Mouse (Mus musculus): ENCODE results near the gene Elmo1. TPM values are rescaled to one million over a fixed set of nuclear protein-coding genes. Genes with fewer than 3 reads are reported as not detected.

The Elmo1 gene
- polyA plus RNA-seq, 1 experiment from 2014 or later: 3.1 TPM

DNA sequence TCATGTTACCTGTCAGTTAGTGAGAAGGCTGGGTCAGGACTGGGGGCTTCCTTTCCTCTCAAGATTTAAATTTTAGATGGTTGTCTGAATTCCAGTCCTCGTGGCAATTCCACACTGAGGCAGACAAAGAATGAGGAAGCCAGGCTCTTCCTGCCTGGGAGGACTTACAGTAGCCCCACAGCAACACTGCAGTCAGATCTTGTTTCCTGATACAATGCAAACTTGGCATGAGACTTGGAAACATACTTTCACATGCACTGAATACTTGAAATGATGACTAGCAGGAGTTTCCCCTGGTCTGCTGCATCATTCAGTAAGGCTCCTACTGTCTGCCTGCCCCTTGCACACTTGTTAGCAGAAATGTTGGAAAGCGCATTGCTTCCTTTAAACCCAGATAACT is 97.3 kb downstream of the Elmo1 start:
- H3K9ac ChIP-seq: no peak overlapping the region
- DNase-seq: no peak
- H3K27ac ChIP-seq: 0 out of 2 replicates have a peak overlapping the region, but pooled peaks have one; percentile 5
- no peak overlapping the region for H3K4me2 ChIP-seq
- H3K4me1 ChIP-seq (replicated peaks): peaks cover 48% of the 10 kb centered on the region
- peaks cover 32% of the 10 kb centered on the region for H3K27me3 ChIP-seq
- no peak for ATAC-seq (ENCODE audit: low read depth)
- H3K4me3 ChIP-seq (replicated peaks): no peak overlapping the region
- WGBS (ENCODE audit: insufficient replicate concordance): 44% methylated on average over 2 of the region's 2 CpGs
- no peaks in the 10 kb centered on the region for H3K9me3 ChIP-seq (replicated peaks)
- no peaks in the 10 kb centered on the region for H3K36me3 ChIP-seq

GRCm38 (mm10) chr13:20192009-20192584 is 101.7 kb downstream of the Elmo1 start:
- no peak overlapping the region for H3K9ac ChIP-seq
- H3K4me2 ChIP-seq: no peak overlapping the region
- H3K27me3 ChIP-seq: peaks cover 10% of the 10 kb centered on the region; the same call in 1 of the 2 replicates
- no peaks in the 10 kb centered on the region for H3K36me3 ChIP-seq
- ATAC-seq (ENCODE audit: low read depth) (no peak), DNase-seq (no peak)
- H3K9me3 ChIP-seq (replicated peaks): no peaks in the 10 kb centered on the region
- H3K4me3 ChIP-seq (replicated peaks): no peak overlapping the region
- no peak overlapping the region for H3K27ac ChIP-seq
- H3K4me1 ChIP-seq (replicated peaks): peaks cover 13% of the 10 kb centered on the region
- WGBS (ENCODE audit: insufficient replicate concordance): 68% methylated on average over 6 of the region's 6 CpGs

DNA sequence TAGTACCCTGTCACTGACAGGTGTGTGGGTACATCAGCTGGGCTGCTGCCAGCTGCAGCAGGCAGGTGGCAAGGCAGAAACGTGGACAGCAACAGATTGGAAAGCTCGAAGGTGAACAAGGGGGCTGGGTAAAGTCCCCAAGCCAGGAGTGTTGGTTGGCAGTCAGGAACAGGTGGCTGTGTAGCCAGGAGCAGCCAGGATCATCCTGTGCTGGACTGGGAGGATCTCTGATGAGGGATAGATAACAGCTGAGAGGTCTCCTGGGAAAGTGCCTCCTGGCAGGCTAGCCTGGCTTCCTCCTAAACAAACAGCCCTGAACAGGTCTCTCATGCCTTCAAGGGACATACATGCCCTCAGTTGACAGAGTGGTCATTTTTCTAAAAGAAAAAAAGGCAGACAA is 110.2 kb downstream of the Elmo1 start:
- Histone ChIP-seq H3K36me3 (no peaks in the 10 kb centered on the region), H3K27me3 (peaks cover 3% of the 10 kb centered on the region; the same call in 1 of the 2 replicates), H3K4me1 (replicated peaks) (peaks cover 5% of the 10 kb centered on the region; the same call in 1 of the 2 replicates), H3K4me2 (no peak overlapping the region), H3K9me3 (replicated peaks) (no peaks in the 10 kb centered on the region), H3K27ac (no peak overlapping the region), H3K9ac (no peak overlapping the region), H3K4me3 (replicated peaks) (no peak overlapping the region)
- DNase-seq (no peak), ATAC-seq (ENCODE audit: low read depth) (no peak)
- 48% methylated on average over 2 of the region's 2 CpGs for WGBS (ENCODE audit: insufficient replicate concordance)

DNA sequence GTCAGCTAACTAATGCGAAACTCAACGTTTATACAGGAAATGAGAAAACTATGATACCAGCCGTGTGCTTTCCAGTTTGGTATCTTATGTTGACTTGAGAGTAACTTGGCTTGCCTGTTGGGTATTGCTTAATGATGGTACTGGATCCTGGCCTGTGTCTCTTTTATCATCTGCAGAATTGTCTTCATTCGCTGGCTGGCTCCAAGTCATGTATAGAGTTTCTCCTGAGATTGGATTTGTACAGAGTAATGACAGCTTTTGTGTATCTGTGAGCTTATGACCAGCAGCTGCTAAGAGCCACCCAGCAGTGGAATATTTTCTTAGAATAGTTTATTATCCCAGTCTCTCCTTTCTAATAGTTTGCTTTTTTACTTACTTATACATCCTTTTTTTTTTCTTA is 112.2 kb downstream of the Elmo1 start:
- ATAC-seq (ENCODE audit: low read depth): no peak
- Histone ChIP-seq H3K4me2 (no peak overlapping the region), H3K9me3 (replicated peaks) (no peaks in the 10 kb centered on the region), H3K27me3 (no peaks in the 10 kb centered on the region; the same call in 1 of the 2 replicates), H3K9ac (no peak overlapping the region), H3K27ac (no peak overlapping the region), H3K4me1 (replicated peaks) (peaks cover 5% of the 10 kb centered on the region; the same call in 1 of the 2 replicates), H3K36me3 (no peaks in the 10 kb centered on the region), H3K4me3 (replicated peaks) (no peak overlapping the region)
- no peak for DNase-seq
- 66% methylated on average over 4 of the region's 4 CpGs for WGBS (ENCODE audit: insufficient replicate concordance)

DNA sequence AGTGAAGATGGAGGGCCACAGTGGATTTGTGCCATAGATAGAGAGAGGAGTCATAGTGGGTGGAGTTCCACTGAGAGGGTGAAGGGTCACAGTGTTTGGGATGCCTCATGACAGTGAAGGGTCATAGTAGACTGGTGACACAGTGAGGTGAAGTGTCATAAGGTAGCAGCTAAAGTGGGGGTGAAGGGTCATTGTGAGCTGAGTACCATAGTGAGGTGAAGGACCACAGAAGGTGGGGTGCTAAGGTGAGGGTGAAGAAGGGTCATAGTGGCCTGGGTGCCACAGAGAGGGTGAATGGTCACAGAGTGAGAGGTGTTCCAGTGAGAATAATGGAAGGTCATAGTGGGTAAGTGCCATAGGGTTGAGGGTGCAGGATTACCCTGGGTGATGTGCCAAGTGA is 113.8 kb downstream of the Elmo1 start:
- Histone ChIP-seq H3K4me2 (no peak overlapping the region), H3K27me3 (no peaks in the 10 kb centered on the region; the same call in 1 of the 2 replicates), H3K4me3 (replicated peaks) (no peak overlapping the region), H3K36me3 (no peaks in the 10 kb centered on the region), H3K9ac (no peak overlapping the region), H3K4me1 (replicated peaks) (no peaks in the 10 kb centered on the region), H3K27ac (no peak overlapping the region), H3K9me3 (replicated peaks) (no peaks in the 10 kb centered on the region)
- no peak for ATAC-seq (ENCODE audit: low read depth)
- DNase-seq: no peak

GRCm38 (mm10) chr13:20205007-20205745 is 114.8 kb downstream of the Elmo1 start:
- no peak for ATAC-seq (ENCODE audit: low read depth)

DNA sequence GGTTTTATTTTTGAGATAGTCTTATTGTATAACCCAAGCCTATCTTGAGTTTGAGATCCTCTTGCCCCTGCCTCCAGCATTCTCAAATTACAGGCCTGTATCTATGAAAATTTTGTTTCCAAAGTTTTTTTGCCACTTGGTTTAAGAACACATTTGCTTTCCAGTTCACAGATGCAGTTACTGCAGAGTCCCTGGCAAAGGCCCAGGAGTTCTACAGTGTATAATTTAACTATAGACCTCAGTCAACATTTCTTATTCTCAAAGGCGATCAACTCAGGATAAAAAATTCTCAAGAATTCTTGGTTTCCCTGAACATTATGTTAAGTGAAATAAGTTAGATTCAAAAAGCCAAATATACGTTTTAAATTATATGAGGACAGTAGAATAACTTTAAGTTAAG is 115.3 kb downstream of the Elmo1 start:
- H3K9me3 ChIP-seq (replicated peaks): no peaks in the 10 kb centered on the region
- H3K27me3 ChIP-seq: no peaks in the 10 kb centered on the region
- no peaks in the 10 kb centered on the region for H3K36me3 ChIP-seq
- 62% methylated on average over 2 of the region's 2 CpGs for WGBS (ENCODE audit: insufficient replicate concordance)
- H3K4me1 ChIP-seq (replicated peaks): no peaks in the 10 kb centered on the region
- no peak overlapping the region for H3K4me3 ChIP-seq (replicated peaks)
- no peak for DNase-seq
- H3K27ac ChIP-seq: no peak overlapping the region
- no peak for ATAC-seq (ENCODE audit: low read depth)
- no peak overlapping the region for H3K4me2 ChIP-seq
- no peak overlapping the region for H3K9ac ChIP-seq

More at GRCm38 (mm10) chr13:20205007-20205745, 114.8 kb downstream of the Elmo1 start:
- no peaks in the 10 kb centered on the region for H3K36me3 ChIP-seq
- WGBS (ENCODE audit: insufficient replicate concordance): 68% methylated on average over 12 of the region's 12 CpGs
- H3K4me3 ChIP-seq (replicated peaks): no peak overlapping the region
- H3K27me3 ChIP-seq: no peaks in the 10 kb centered on the region; the same call in 1 of the 2 replicates
- no peak for DNase-seq
- no peaks in the 10 kb centered on the region for H3K4me1 ChIP-seq (replicated peaks)
- no peak overlapping the region for H3K27ac ChIP-seq
- no peaks in the 10 kb centered on the region for H3K9me3 ChIP-seq (replicated peaks)
- no peak overlapping the region for H3K9ac ChIP-seq
- H3K4me2 ChIP-seq: no peak overlapping the region

DNA sequence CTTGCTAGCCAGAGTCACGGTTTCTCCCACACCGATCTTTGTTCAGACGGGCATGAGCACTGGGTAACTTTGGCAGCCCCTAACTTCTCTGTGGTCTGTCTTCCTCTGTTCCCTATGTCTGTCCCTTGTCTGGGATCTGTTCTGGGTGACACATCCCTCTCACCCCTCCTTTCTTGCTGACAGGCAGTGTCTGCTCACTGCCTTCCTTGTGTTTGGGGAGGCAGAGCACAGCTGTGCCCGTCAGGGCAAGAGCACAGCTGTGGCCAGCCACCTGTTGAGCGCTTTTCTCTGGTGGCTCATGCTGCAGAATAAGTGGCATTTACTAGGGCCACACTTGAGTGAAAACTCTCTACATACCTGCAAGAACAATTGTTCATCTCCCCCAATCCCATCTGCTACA is 116.7 kb downstream of the Elmo1 start:
- Histone ChIP-seq H3K9me3 (replicated peaks) (no peaks in the 10 kb centered on the region), H3K9ac (no peak overlapping the region), H3K36me3 (no peaks in the 10 kb centered on the region), H3K27me3 (no peaks in the 10 kb centered on the region), H3K4me2 (no peak overlapping the region), H3K27ac (no peak overlapping the region), H3K4me3 (replicated peaks) (no peak overlapping the region), H3K4me1 (replicated peaks) (no peaks in the 10 kb centered on the region)
- ATAC-seq (ENCODE audit: low read depth) (no peak), DNase-seq (no peak)
- 70% methylated on average over 5 of the region's 5 CpGs for WGBS (ENCODE audit: insufficient replicate concordance)

- ATAC-seq (ENCODE audit: low read depth): no peak
- Histone ChIP-seq H3K4me2 (no peak overlapping the region), H3K27me3 (no peaks in the 10 kb centered on the region), H3K4me3 (replicated peaks) (no peak overlapping the region), H3K9me3 (replicated peaks) (no peaks in the 10 kb centered on the region), H3K27ac (no peak overlapping the region), H3K4me1 (replicated peaks) (no peaks in the 10 kb centered on the region), H3K9ac (no peak overlapping the region), H3K36me3 (no peaks in the 10 kb centered on the region)
- whole genome bisulfite sequencing (ENCODE audit: insufficient replicate concordance): 71% methylated on average over 7 of the region's 7 CpGs
- DNase-seq: no peak
Observed at GRCm38 (mm10) chr13:20207950-20208642, 117.7 kb downstream of the Elmo1 start.

GRCm38 (mm10) chr13:20208867-20209266 is 118.5 kb downstream of the Elmo1 start:
- no peak overlapping the region for H3K4me3 ChIP-seq (replicated peaks)
- WGBS (ENCODE audit: insufficient replicate concordance): 73% methylated on average over 5 of the region's 5 CpGs
- DNase-seq: no peak
- no peak for ATAC-seq (ENCODE audit: low read depth)
- no peak overlapping the region for H3K9ac ChIP-seq
- H3K27ac ChIP-seq: no peak overlapping the region
- H3K27me3 ChIP-seq: no peaks in the 10 kb centered on the region
- H3K4me2 ChIP-seq: no peak overlapping the region
- H3K36me3 ChIP-seq: no peaks in the 10 kb centered on the region
- no peaks in the 10 kb centered on the region for H3K4me1 ChIP-seq (replicated peaks)
- no peaks in the 10 kb centered on the region for H3K9me3 ChIP-seq (replicated peaks)

DNA sequence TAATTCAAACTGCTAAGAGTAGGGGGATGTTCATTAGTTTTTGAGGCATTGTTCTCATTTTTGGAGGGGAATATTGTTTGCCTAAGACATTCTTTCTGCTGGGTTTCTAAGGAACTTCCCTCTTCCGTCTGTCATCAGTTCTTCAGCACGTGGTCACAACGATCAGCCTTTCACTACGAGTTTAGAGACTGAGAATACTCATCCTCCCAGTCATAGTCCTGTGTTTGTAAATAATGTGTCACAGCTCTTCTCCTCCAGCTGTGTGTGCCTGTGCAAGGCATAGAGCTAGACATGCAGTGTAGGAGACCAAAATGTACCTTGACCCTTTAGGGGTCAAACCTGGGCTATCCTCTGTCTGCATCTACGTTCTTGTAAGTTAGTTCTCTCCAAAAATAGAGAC is 121.4 kb downstream of the Elmo1 start:
- Histone ChIP-seq H3K9me3 (replicated peaks) (no peaks in the 10 kb centered on the region), H3K36me3 (no peaks in the 10 kb centered on the region), H3K27ac (no peak overlapping the region), H3K27me3 (no peaks in the 10 kb centered on the region), H3K9ac (no peak overlapping the region), H3K4me1 (replicated peaks) (no peaks in the 10 kb centered on the region), H3K4me3 (replicated peaks) (no peak overlapping the region), H3K4me2 (no peak overlapping the region)
- 47% methylated on average over 5 of the region's 5 CpGs for WGBS (ENCODE audit: insufficient replicate concordance)
- no peak for DNase-seq
- ATAC-seq (ENCODE audit: low read depth): no peak

Measured in liver, embryonic 13.5 days (tissue).